Mouse (Mus musculus): Measurements from ENCODE around the gene Rgs17. TPM values are rescaled to one million over a fixed set of nuclear protein-coding genes. Genes with fewer than 3 reads are reported as not detected.
A peak's percentile ranks its signal among the peaks of the same experiment; 100 is the strongest.

Rgs17 gene
- polyA plus RNA-seq, 2 experiments: 0.01 TPM; not detected in 1

- ATAC-seq (ENCODE audit: insufficient read depth) (no peak), DNase-seq (ENCODE audit: low read depth in 3 of 3, low spot score in 3 of 3) (no peak)
Measured at GRCm38 (mm10) chr10:5806416-5806815, 115.8 kb downstream of the Rgs17 start.

GRCm38 (mm10) chr10:5805731-5806307 is 116.4 kb downstream of the Rgs17 start:
- H3K9ac ChIP-seq (replicated peaks): peak overlapping the region; percentile 66
- peaks cover 25 to 27% of the 10 kb centered on the region in 2 experiments for H3K4me1 ChIP-seq (replicated peaks; ENCODE audit: control insufficient read depth in 2 of 2, insufficient read depth in 2 of 2, low read length in 1 of 2)
- peak overlapping the region; percentile 79 to 84 for H3K4me3 ChIP-seq (ENCODE audit: insufficient read depth in 1 of 2, low read depth in 2 of 2, low read length in 2 of 2)
- H3K36me3 ChIP-seq (replicated peaks; ENCODE audit: control insufficient read depth, insufficient read depth, low read depth): peaks cover 30% of the 10 kb centered on the region
- peak overlapping the region; percentile 78 for H3K4me2 ChIP-seq (ENCODE audit: low read depth)
- no peaks in the 10 kb centered on the region for H3K27me3 ChIP-seq (ENCODE audit: control insufficient read depth, insufficient read depth, low read length)
- no peaks in the 10 kb centered on the region for H3K9me3 ChIP-seq (ENCODE audit: control insufficient read depth, low read length)
- under 1% methylated on average over 43 of the region's 43 CpGs for WGBS (ENCODE audit: insufficient replicate concordance)
- TF ChIP-seq EP300 (IDR thresholded peaks at IDR 0.05; ENCODE audit: low read depth) (peak; percentile 33; the same call in 1 of the 2 replicates), CTCF (IDR thresholded peaks at IDR 0.05; ENCODE audit: low read depth) (no peak)
- ATAC-seq (ENCODE audit: insufficient read depth) (peak; percentile 87), DNase-seq (ENCODE audit: low read depth in 3 of 3, low spot score in 3 of 3) (peak; percentile 91 to 94 (median 93))
- peak overlapping the region; percentile 70 for H3K27ac ChIP-seq

More at GRCm38 (mm10) chr10:5806416-5806815, 115.8 kb downstream of the Rgs17 start:
- H3K27me3 ChIP-seq (ENCODE audit: control insufficient read depth, insufficient read depth, low read length): no peaks in the 10 kb centered on the region
- H3K27ac ChIP-seq: peak overlapping the region; percentile 70
- H3K9me3 ChIP-seq (ENCODE audit: control insufficient read depth, low read length): no peaks in the 10 kb centered on the region
- peaks cover 24% of the 10 kb centered on the region for H3K36me3 ChIP-seq (replicated peaks; ENCODE audit: control insufficient read depth, insufficient read depth, low read depth)
- H3K4me2 ChIP-seq (ENCODE audit: low read depth): peak overlapping the region; percentile 78
- 6% methylated on average over 8 of the region's 8 CpGs for WGBS (ENCODE audit: insufficient replicate concordance)
- peak overlapping the region; percentile 66 for H3K9ac ChIP-seq (replicated peaks)
- peak overlapping the region; percentile 52 to 84 for H3K4me3 ChIP-seq (ENCODE audit: insufficient read depth in 1 of 2, low read depth in 2 of 2, low read length in 2 of 2)
- peaks cover 22 to 27% of the 10 kb centered on the region in 2 experiments for H3K4me1 ChIP-seq (replicated peaks; ENCODE audit: control insufficient read depth in 2 of 2, insufficient read depth in 2 of 2, low read length in 1 of 2)
- TF ChIP-seq CTCF (IDR thresholded peaks at IDR 0.05; ENCODE audit: low read depth) (no peak), EP300 (IDR thresholded peaks at IDR 0.05; ENCODE audit: low read depth) (no peak)

- H3K4me3 ChIP-seq (ENCODE audit: insufficient read depth in 1 of 2, low read depth in 2 of 2, low read length in 2 of 2): peak within 1 kb of the TSS; percentile 79 to 84
- peaks cover 36% of the 10 kb centered on the region for H3K36me3 ChIP-seq (replicated peaks; ENCODE audit: control insufficient read depth, insufficient read depth, low read depth)
- DNase-seq (ENCODE audit: low read depth in 3 of 3, low spot score in 3 of 3) (peak; percentile 97 to 98 (median 97)), ATAC-seq (ENCODE audit: insufficient read depth) (peak; percentile 88)
- peaks cover 26 to 27% of the 10 kb centered on the region in 2 experiments for H3K4me1 ChIP-seq (replicated peaks; ENCODE audit: control insufficient read depth in 2 of 2, insufficient read depth in 2 of 2, low read length in 1 of 2)
- peak within 1 kb of the TSS; percentile 96 for H3K9ac ChIP-seq (replicated peaks)
- TF ChIP-seq CTCF (IDR thresholded peaks at IDR 0.05; ENCODE audit: low read depth) (no peak), EP300 (IDR thresholded peaks at IDR 0.05; ENCODE audit: low read depth) (no peak; the same call in 1 of the 2 replicates)
- peak within 1 kb of the TSS; percentile 97 for H3K4me2 ChIP-seq (ENCODE audit: low read depth)
- peak within 1 kb of the TSS; percentile 89 for H3K27ac ChIP-seq
- H3K9me3 ChIP-seq (ENCODE audit: control insufficient read depth, low read length): no peaks in the 10 kb centered on the region
- H3K27me3 ChIP-seq (ENCODE audit: control insufficient read depth, insufficient read depth, low read length): no peaks in the 10 kb centered on the region
- WGBS (ENCODE audit: insufficient replicate concordance): under 1% methylated on average over 42 of the region's 42 CpGs
Measured at GRCm38 (mm10) chr10:5805243-5805730, 116.9 kb downstream of the Rgs17 start, which contains the start of gene Fbxo5. Gene Fbxo5, minus strand, starts transcription at chr10:5805600.

- no peak for TF ChIP-seq CTCF (IDR thresholded peaks at IDR 0.05; ENCODE audit: low read depth)
- TF ChIP-seq EP300 (IDR thresholded peaks at IDR 0.05; ENCODE audit: low read depth): peak; percentile 33; the same call in 1 of the 2 replicates
- peaks cover 26 to 27% of the 10 kb centered on the region in 2 experiments for H3K4me1 ChIP-seq (replicated peaks; ENCODE audit: control insufficient read depth in 2 of 2, insufficient read depth in 2 of 2, low read length in 1 of 2)
- under 1% methylated on average over 24 of the region's 24 CpGs for WGBS (ENCODE audit: insufficient replicate concordance)
- H3K36me3 ChIP-seq (replicated peaks; ENCODE audit: control insufficient read depth, insufficient read depth, low read depth): peaks cover 41% of the 10 kb centered on the region
- H3K27me3 ChIP-seq (ENCODE audit: control insufficient read depth, insufficient read depth, low read length): no peaks in the 10 kb centered on the region
- H3K4me2 ChIP-seq (ENCODE audit: low read depth): peak overlapping the region; percentile 97
- DNase-seq (ENCODE audit: low read depth in 3 of 3, low spot score in 3 of 3): peak in 2 of 3 experiments; percentile 55 to 56
- peak overlapping the region; percentile 89 for H3K27ac ChIP-seq
- H3K4me3 ChIP-seq (ENCODE audit: insufficient read depth in 1 of 2, low read depth in 2 of 2, low read length in 2 of 2): peak overlapping the region; percentile 73 to 84
- peak overlapping the region; percentile 96 for H3K9ac ChIP-seq (replicated peaks)
- no peaks in the 10 kb centered on the region for H3K9me3 ChIP-seq (ENCODE audit: control insufficient read depth, low read length)
- ATAC-seq (ENCODE audit: insufficient read depth): peak; percentile 5
Measured at GRCm38 (mm10) chr10:5804691-5805156, 117.5 kb downstream of the Rgs17 start.

GRCm38 (mm10) chr10:5803739-5804138 is 118.5 kb downstream of the Rgs17 start:
- H3K27ac ChIP-seq: peak overlapping the region; percentile 28; the same call in 1 of the 2 replicates
- ATAC-seq (ENCODE audit: insufficient read depth) (no peak), DNase-seq (ENCODE audit: low read depth in 3 of 3, low spot score in 3 of 3) (no peak)
- H3K4me1 ChIP-seq (replicated peaks; ENCODE audit: control insufficient read depth in 2 of 2, insufficient read depth in 2 of 2, low read length in 1 of 2): peaks cover 26 to 27% of the 10 kb centered on the region in 2 experiments
- H3K4me2 ChIP-seq (ENCODE audit: low read depth): peak overlapping the region; percentile 97
- H3K36me3 ChIP-seq (replicated peaks; ENCODE audit: control insufficient read depth, insufficient read depth, low read depth): peaks cover 48% of the 10 kb centered on the region
- peak overlapping the region; percentile 73 to 84 for H3K4me3 ChIP-seq (ENCODE audit: insufficient read depth in 1 of 2, low read depth in 2 of 2, low read length in 2 of 2)
- H3K27me3 ChIP-seq (ENCODE audit: control insufficient read depth, insufficient read depth, low read length): no peaks in the 10 kb centered on the region
- no peaks in the 10 kb centered on the region for H3K9me3 ChIP-seq (ENCODE audit: control insufficient read depth, low read length)
- H3K9ac ChIP-seq (replicated peaks): peak overlapping the region; percentile 96
- TF ChIP-seq CTCF (IDR thresholded peaks at IDR 0.05; ENCODE audit: low read depth) (no peak), EP300 (IDR thresholded peaks at IDR 0.05; ENCODE audit: low read depth) (no peak)
- WGBS (ENCODE audit: insufficient replicate concordance): 3% methylated on average over 1 of the region's 1 CpGs

All from liver, embryonic 14.5 days (tissue).